Mouse (Mus musculus) forebrain, embryonic 16.5 days (tissue): ENCODE measurements around the gene Rspo4. TPM values are rescaled to one million over a fixed set of nuclear protein-coding genes. Genes with fewer than 3 reads are reported as not detected.

Experiments used
- ATAC-seq: fragments of 200-750 bp; cut with Nextera tagmentation; 2 replicates; pipeline ENCODE4 v1.8.0; 2017; ENCODE audit warnings: mild to moderate bottlenecking, moderate library complexity
- H3K27ac ChIP-seq: fragments of 300-500 bp; sonication (generic); 2 replicates; pipeline ENCODE4 v1.5.1; 2014; ENCODE audit warnings: low read length, control low read depth
- H3K27me3 ChIP-seq: fragments of 300-500 bp; sonication (generic); replicated peaks from 2 replicates; pipeline ENCODE4 v1.6.1; 2014; ENCODE audit warnings: low read length; ENCODE audit not compliant: control insufficient read depth, insufficient read depth
- H3K36me3 ChIP-seq: fragments of 300-500 bp; sonication (generic); 2 replicates; pipeline ENCODE4 v1.6.1; 2014; ENCODE audit not compliant: control insufficient read depth, insufficient read depth
- H3K4me1 ChIP-seq: fragments of 300-500 bp; sonication (generic); replicated peaks from 2 replicates; pipeline ENCODE4 v1.6.1; 2014; ENCODE audit warnings: low read length; ENCODE audit not compliant: control insufficient read depth, insufficient read depth
- H3K4me2 ChIP-seq: fragments of 300-500 bp; sonication (generic); 2 replicates; pipeline ENCODE4 v1.6.1; 2014; ENCODE audit warnings: mild to moderate bottlenecking, low read length, control low read depth
- H3K4me3 ChIP-seq: fragments of 300-500 bp; sonication (generic); replicated peaks from 2 replicates; pipeline ENCODE4 v1.5.1; 2014; ENCODE audit warnings: mild to moderate bottlenecking, low read length, control low read depth
- H3K9ac ChIP-seq: fragments of 300-500 bp; sonication (generic); replicated peaks from 2 replicates; pipeline ENCODE4 v1.6.1; 2014; ENCODE audit warnings: low read depth, low read length, control low read depth
- H3K9me3 ChIP-seq: fragments of 300-500 bp; sonication (generic); 2 replicates; pipeline ENCODE4 v1.6.1; 2016; ENCODE audit warnings: low read length; ENCODE audit not compliant: control insufficient read depth
- WGBS: fragments of 180-500 bp; shearing (Covaris S2); extraction: QIAGEN DNeasy Blood & Tissue Kit; methylation state at CpG from one replicate; pipeline ENCODE4 v1.1.7; 2014; 5-methylcytosine and 5-hydroxymethylcytosine counted together
- polyA plus RNA-seq: library from polyadenylated mRNA; unstranded; fragments of >200 nt; fragmentation: Nextera tagmentation; extraction: Ambion mirVana; gene quantifications from 2 replicates; pipeline ENCODE4 v1.2.1, GENCODE M21; 2015

Gene Rspo4
- polyA plus RNA-seq, 1 experiment from 2014 or later: 0.11 TPM

- Histone ChIP-seq H3K27me3 (no peaks in the 10 kb centered on the region), H3K4me2 (no peak overlapping the region), H3K4me3 (no peak overlapping the region), H3K36me3 (no peaks in the 10 kb centered on the region), H3K9me3 (no peaks in the 10 kb centered on the region), H3K4me1 (no peaks in the 10 kb centered on the region), H3K27ac (no peak overlapping the region), H3K9ac (no peak overlapping the region)
- ATAC-seq: no peak
- 79% methylated on average over 9 of the region's 9 CpGs for WGBS
These were observed 76.4 kb downstream of the Rspo4 start for GRCm38 (mm10) chr2:151919140-151919539.

- H3K4me3 ChIP-seq: no peak overlapping the region
- H3K9ac ChIP-seq: no peak overlapping the region
- H3K27me3 ChIP-seq: no peaks in the 10 kb centered on the region
- WGBS: 41% methylated on average over 8 of the region's 8 CpGs
- ATAC-seq: no peak
- H3K4me2 ChIP-seq: no peak overlapping the region
- H3K4me1 ChIP-seq: no peaks in the 10 kb centered on the region
- H3K9me3 ChIP-seq: no peaks in the 10 kb centered on the region
- no peak overlapping the region for H3K27ac ChIP-seq
- H3K36me3 ChIP-seq: no peaks in the 10 kb centered on the region
These were observed 78.3 kb downstream of the Rspo4 start for GRCm38 (mm10) chr2:151921068-151921467.

GRCm38 (mm10) chr2:151921596-151921995 lies 78.9 kb downstream of the Rspo4 start:
- Histone ChIP-seq H3K9ac (no peak overlapping the region), H3K27ac (no peak overlapping the region), H3K36me3 (no peaks in the 10 kb centered on the region), H3K4me3 (no peak overlapping the region), H3K27me3 (no peaks in the 10 kb centered on the region), H3K4me2 (no peak overlapping the region), H3K9me3 (no peaks in the 10 kb centered on the region), H3K4me1 (no peaks in the 10 kb centered on the region)
- WGBS: 56% methylated on average over 4 of the region's 4 CpGs
- ATAC-seq: no peak

Other genes starting within 250 kb of the Rspo4 start
- 9.2 and 14.8 TPM in 2 replicates for gene Snph, start 210.3 kb upstream of the Rspo4 start, polyA plus RNA-seq
- not detected in 2 replicates for gene Rad21l, start 174.4 kb upstream of the Rspo4 start, polyA plus RNA-seq
- gene Tmem74b, start 140.9 kb upstream of the Rspo4 start, polyA plus RNA-seq: 22.2 and 26.6 TPM in 2 replicates
- 56.7 and 57.3 TPM in 2 replicates for gene Psmf1, start 98.7 kb upstream of the Rspo4 start, polyA plus RNA-seq
- gene Angpt4, start 68.3 kb downstream of the Rspo4 start, polyA plus RNA-seq: 0.10 and 0.14 TPM in 2 replicates
- 66.5 and 69.2 TPM in 2 replicates for gene Fam110a, start 137.3 kb downstream of the Rspo4 start, polyA plus RNA-seq
- gene Slc52a3, start 153.6 kb downstream of the Rspo4 start, polyA plus RNA-seq: 1.5 and 1.9 TPM in 2 replicates
- gene Scrt2, start 238.6 kb downstream of the Rspo4 start, polyA plus RNA-seq: 16.9 and 17.2 TPM in 2 replicates